ENCODE assay signal across 20 mouse cellular contexts in the genomic region with DNA sequence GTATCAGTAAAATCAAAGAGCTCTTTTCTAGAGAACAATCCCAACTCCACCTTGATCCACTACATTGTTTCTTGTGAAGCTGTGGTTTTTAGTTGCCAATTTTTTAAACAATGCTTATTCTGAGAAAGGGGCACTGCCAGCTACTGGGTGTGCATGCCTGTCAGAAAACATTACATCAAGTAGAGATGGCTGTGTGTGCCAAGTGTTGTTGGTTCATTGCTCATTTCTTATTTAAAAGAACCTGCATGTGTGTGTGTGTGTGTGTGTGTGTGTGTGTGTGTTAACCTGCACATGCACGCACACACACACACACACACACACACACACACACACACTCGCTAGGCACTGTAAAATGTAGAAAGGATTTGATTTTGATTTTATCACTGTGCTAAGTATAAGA.
DNase-seq lines count a peak whose midpoint lies in the region; ATAC-seq and TF ChIP-seq lines count a peak whose summit lies in the region.
"Had no signal": no experiment of that assay in that cellular context is flagged by ENCODE, and none has a peak within 500 bp of the region (broad histone marks: within the 10 kb centered on the region; RNA-seq: fewer than 3 reads in every experiment).

No protein-coding gene starts in this region.

- no peaks in the 10 kb centered on the region for H3K27me3 ChIP-seq in midbrain, embryonic 11.5 days (ENCODE audit: control insufficient read depth, insufficient read depth, low read length)
- no peaks in the 10 kb centered on the region for H3K27me3 ChIP-seq in midbrain, embryonic 10.5 days (ENCODE audit: low read depth, poor library complexity, severe bottlenecking)
- no peaks in the 10 kb centered on the region; the same call in 1 of the 2 replicates for H3K27me3 ChIP-seq in liver, embryonic 11.5 days (replicated peaks; ENCODE audit: control insufficient read depth, insufficient read depth, low read length)
- H3K27me3 ChIP-seq: limb, embryonic 12.5 days; midbrain, embryonic 12.5 days had no signal

- no peak overlapping the region for H3K4me2 ChIP-seq in midbrain, embryonic 11.5 days
- no peak overlapping the region for H3K4me2 ChIP-seq in liver, embryonic 11.5 days
- H3K4me2 ChIP-seq: limb, embryonic 12.5 days; midbrain, embryonic 12.5 days had no signal

- DNase-seq in midbrain, embryonic 11.5 days (ENCODE audit: low spot score, missing footprints), result peak; percentile 37
- DNase-seq in midbrain, embryonic 10.5 days (ENCODE audit: low spot score), result no peak
- DNase-seq in brain, embryonic 14.5 days (ENCODE audit: low read depth), result peak; percentile 30
- DNase-seq in cerebellum, adult 9-10 months, result peak; percentile 93
- DNase-seq in retina, embryonic 14.5 days (ENCODE audit: low spot score), result peak; percentile 30
- DNase-seq in gastrocnemius, postnatal 25 days, result no peak
- no peak for DNase-seq in liver, embryonic 11.5 days (ENCODE audit: low spot score)
- no peak for DNase-seq in left cerebral cortex, adult 8-10 months (ENCODE audit: low spot score in 2 of 2)
- DNase-seq: gastrocnemius, adult 2 months; heart, postnatal 4 days; kidney, postnatal 36 days; right cerebral cortex, postnatal 4 days; thymus, postnatal 36 days had no signal

- no peak for ATAC-seq in midbrain, embryonic 11.5 days (ENCODE audit: low FRiP score)
- no peak for ATAC-seq in liver, embryonic 11.5 days (replicated peaks; ENCODE audit: low FRiP score)

- H3K27ac ChIP-seq in midbrain, embryonic 11.5 days (ENCODE audit: low read depth, low read length), result no peak overlapping the region
- H3K27ac ChIP-seq in midbrain, embryonic 10.5 days (replicated peaks), result no peak overlapping the region
- H3K27ac ChIP-seq in liver, embryonic 11.5 days (ENCODE audit: low read depth, low read length), result no peak overlapping the region
- H3K27ac ChIP-seq: embryonic facial prominence, embryonic 10.5 days; gastrocnemius, adult 2 months; heart, adult 2 months; left cerebral cortex, adult 2 months; limb, embryonic 12.5 days; liver, embryonic 14.5 days; macrophage; midbrain, embryonic 12.5 days had no signal

- WGBS in midbrain, embryonic 11.5 days, result 92% methylated on average over 2 of the region's 2 CpGs
- WGBS in midbrain, embryonic 10.5 days, result 89% methylated on average over 2 of the region's 2 CpGs
- 71% methylated on average over 2 of the region's 2 CpGs for WGBS in liver, embryonic 11.5 days

- H3K36me3 ChIP-seq in midbrain, embryonic 11.5 days (ENCODE audit: control insufficient read depth, insufficient read depth, low read length), result no peaks in the 10 kb centered on the region
- H3K36me3 ChIP-seq in midbrain, embryonic 10.5 days, result no peaks in the 10 kb centered on the region
- H3K36me3 ChIP-seq in liver, embryonic 11.5 days (ENCODE audit: control insufficient read depth, insufficient read depth, low read length), result no peaks in the 10 kb centered on the region
- H3K36me3 ChIP-seq: embryonic facial prominence, embryonic 10.5 days; limb, embryonic 12.5 days; midbrain, embryonic 12.5 days had no signal

- H3K4me1 ChIP-seq in midbrain, embryonic 11.5 days (ENCODE audit: control insufficient read depth, insufficient read depth, low read length), result no peaks in the 10 kb centered on the region
- peaks cover 4% of the 10 kb centered on the region; the same call in 1 of the 2 replicates for H3K4me1 ChIP-seq in midbrain, embryonic 10.5 days
- H3K4me1 ChIP-seq in liver, embryonic 11.5 days (replicated peaks; ENCODE audit: control insufficient read depth, insufficient read depth, low read length), result peaks cover 3% of the 10 kb centered on the region
- H3K4me1 ChIP-seq: midbrain, embryonic 12.5 days had no signal

- TF ChIP-seq POLR2A in brain, embryonic 14.5 days (IDR thresholded peaks at IDR 0.05; ENCODE audit: borderline replicate concordance, extremely low read depth, insufficient read depth, insufficient read length, poor library complexity, severe bottlenecking), result no peak

- TF ChIP-seq CTCF in brain, embryonic 14.5 days (IDR thresholded peaks at IDR 0.05; ENCODE audit: borderline replicate concordance, extremely low read depth, insufficient read depth, insufficient read length), result no peak

- no peak overlapping the region for H3K4me3 ChIP-seq in midbrain, embryonic 11.5 days (ENCODE audit: low read depth, low read length)
- no peak overlapping the region for H3K4me3 ChIP-seq in midbrain, embryonic 10.5 days
- no peak overlapping the region for H3K4me3 ChIP-seq in liver, embryonic 11.5 days (ENCODE audit: low read depth, low read length)
- H3K4me3 ChIP-seq: embryonic facial prominence, embryonic 10.5 days; gastrocnemius, adult 2 months; heart, adult 2 months; left cerebral cortex, adult 2 months; limb, embryonic 12.5 days; midbrain, embryonic 12.5 days had no signal

- no peak overlapping the region for H3K9ac ChIP-seq in midbrain, embryonic 11.5 days (ENCODE audit: low read length)
- H3K9ac ChIP-seq in liver, embryonic 11.5 days (ENCODE audit: low read depth, low read length), result no peak overlapping the region
- H3K9ac ChIP-seq: limb, embryonic 12.5 days; liver, embryonic 14.5 days; midbrain, embryonic 12.5 days had no signal

- H3K9me3 ChIP-seq in midbrain, embryonic 11.5 days (ENCODE audit: control insufficient read depth, low read length), result no peaks in the 10 kb centered on the region
- H3K9me3 ChIP-seq in midbrain, embryonic 10.5 days (replicated peaks), result no peaks in the 10 kb centered on the region
- H3K9me3 ChIP-seq in liver, embryonic 11.5 days (ENCODE audit: control insufficient read depth, low read length), result no peaks in the 10 kb centered on the region
- H3K9me3 ChIP-seq: embryonic facial prominence, embryonic 10.5 days; limb, embryonic 12.5 days; midbrain, embryonic 12.5 days had no signal

Comparison
In these comparisons a context has a peak if more than half of its experiments do, and no peak if none do; other contexts are left out.
1. DNase-seq: peak in midbrain, embryonic 11.5 days (single experiment), brain, embryonic 14.5 days (single experiment), cerebellum, adult 9-10 months (single experiment) and retina, embryonic 14.5 days (single experiment); none in midbrain, embryonic 10.5 days (single experiment), gastrocnemius, postnatal 25 days (single experiment), liver, embryonic 11.5 days (single experiment) and left cerebral cortex, adult 8-10 months (0 of 2).